Mouse (Mus musculus): Measurements from ENCODE around the gene Cmpk2. TPM values are rescaled to one million over a fixed set of nuclear protein-coding genes. Genes with fewer than 3 reads are reported as not detected.
"Not testable (repeated sequence)": the region's sequence is repeated elsewhere in the genome, so short reads cannot be mapped to it uniquely, and the experiment has no call there.

Cmpk2 gene
- 11.2 and 15.8 TPM in 2 replicates for total RNA-seq (2017)

GRCm38 (mm10) chr12:26469098-26470041 is at the start of gene Cmpk2:
Gene Cmpk2, plus strand, starts transcription at chr12:26469204.
- peak; percentile 91 for ATAC-seq (replicated peaks; ENCODE audit: low read depth, poor library complexity, severe bottlenecking)

DNA sequence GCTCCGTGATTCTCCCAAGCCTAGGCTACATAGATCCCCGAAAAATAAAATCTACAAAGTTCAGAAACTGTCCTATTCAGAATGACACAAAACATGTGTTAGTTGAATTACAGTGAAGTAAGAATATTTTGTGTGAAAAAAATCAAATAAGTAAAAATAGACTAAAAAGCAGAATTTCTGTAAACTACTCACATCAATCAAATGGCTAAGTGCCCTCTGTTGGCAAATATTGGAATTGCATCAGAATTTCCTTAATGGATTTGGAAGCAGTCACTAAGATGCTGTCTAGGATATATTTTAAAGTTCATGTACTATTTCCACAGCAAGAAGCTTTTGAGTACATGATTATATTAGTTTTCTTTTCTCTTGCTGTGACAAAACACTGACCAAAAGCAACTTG is 44.2 kb upstream of the Cmpk2 start:
- 0 out of 2 replicates have a peak, but pooled peaks have one; percentile 66 for ATAC-seq (replicated peaks; ENCODE audit: low read depth, poor library complexity, severe bottlenecking)

- ATAC-seq (replicated peaks; ENCODE audit: low read depth, poor library complexity, severe bottlenecking) = not testable (repeated sequence)
Measured at GRCm38 (mm10) chr12:26428771-26429170, 40.2 kb upstream of the Cmpk2 start.

DNA sequence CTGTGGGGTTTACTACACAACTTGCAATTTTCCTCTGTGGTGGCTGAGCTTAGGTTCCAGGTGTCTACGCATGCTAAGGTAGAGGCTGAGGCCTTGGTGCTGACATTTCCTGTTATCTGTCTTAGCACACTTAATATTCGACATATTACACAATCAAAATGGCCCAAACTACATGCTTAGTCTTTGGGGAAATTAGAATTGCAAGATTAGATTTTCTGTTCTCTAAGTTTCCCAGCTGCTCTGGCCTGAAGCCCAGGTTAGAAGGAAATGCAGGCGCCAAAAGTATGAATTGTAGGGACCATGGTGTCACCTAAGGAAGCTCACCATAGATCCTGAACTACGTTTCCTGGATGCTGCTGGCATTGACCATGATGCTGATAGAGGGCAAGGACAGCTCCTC is 32.7 kb upstream of the Cmpk2 start:
- no peak for ATAC-seq (replicated peaks; ENCODE audit: low read depth, poor library complexity, severe bottlenecking)

- no peak for ATAC-seq (replicated peaks; ENCODE audit: low read depth, poor library complexity, severe bottlenecking)
Measured at GRCm38 (mm10) chr12:26437950-26438349, 31.1 kb upstream of the Cmpk2 start.

- peak; percentile 73 for ATAC-seq (replicated peaks; ENCODE audit: low read depth, poor library complexity, severe bottlenecking)
Measured at GRCm38 (mm10) chr12:26439366-26439765, 29.6 kb upstream of the Cmpk2 start.

DNA sequence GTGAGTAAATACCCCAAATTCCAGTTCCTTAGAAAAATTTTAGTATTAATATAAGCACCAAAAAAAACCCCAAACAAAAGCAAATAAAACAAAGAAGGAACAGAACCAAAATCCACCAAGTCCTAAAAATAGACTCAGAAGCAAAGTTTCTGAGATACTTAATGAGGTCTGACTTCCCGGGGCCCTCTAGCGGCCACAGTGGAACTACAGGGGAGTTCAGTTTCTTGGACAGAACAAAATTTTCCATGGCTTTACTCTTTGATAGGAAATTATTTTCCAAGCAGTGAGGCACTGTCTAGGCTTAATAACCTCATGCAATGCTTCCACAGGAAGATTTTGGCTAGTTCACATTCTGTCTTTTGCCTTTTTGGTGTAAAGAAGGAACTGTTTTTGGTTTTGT is 24.9 kb upstream of the Cmpk2 start:
- peak; percentile 65 for ATAC-seq (replicated peaks; ENCODE audit: low read depth, poor library complexity, severe bottlenecking)

- ATAC-seq (replicated peaks; ENCODE audit: low read depth, poor library complexity, severe bottlenecking) = no peak
Measured at GRCm38 (mm10) chr12:26444511-26444910, 24.5 kb upstream of the Cmpk2 start.

DNA sequence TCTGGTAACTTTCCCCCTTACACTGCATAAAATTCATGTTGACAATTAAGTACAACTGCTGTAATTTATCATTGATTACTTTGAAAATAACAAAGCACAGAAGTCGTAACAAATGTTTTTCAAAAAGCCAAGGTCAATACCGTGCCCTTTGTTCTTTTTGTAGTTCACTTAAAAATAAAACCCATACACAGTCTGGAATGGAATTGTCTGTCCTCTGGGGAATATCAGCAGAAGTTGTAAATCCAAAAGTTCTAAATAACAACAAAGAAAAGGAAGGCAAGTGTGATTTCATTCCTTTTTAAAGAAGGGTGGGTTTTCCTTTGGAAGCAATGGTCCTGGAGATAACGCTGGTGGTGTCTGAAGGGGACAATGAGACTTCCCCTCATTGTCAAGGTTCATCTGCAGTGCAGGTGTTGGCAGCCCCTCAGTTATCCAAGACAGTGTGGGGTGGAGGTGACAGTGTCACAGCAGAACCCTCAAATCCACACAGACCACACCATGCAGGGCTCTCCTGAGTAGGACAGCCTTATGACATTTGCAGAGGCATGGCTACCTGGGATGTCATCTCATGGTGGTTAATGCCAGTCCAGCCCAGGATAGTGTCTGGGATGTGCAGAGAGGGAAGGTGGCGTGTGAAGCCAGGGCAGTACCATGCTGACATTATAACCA is 22.5 kb upstream of the Cmpk2 start:
- no peak for ATAC-seq (replicated peaks; ENCODE audit: low read depth, poor library complexity, severe bottlenecking)

- ATAC-seq (replicated peaks; ENCODE audit: low read depth, poor library complexity, severe bottlenecking) = peak; percentile 40
Measured at GRCm38 (mm10) chr12:26449483-26449882, 19.5 kb upstream of the Cmpk2 start.

DNA sequence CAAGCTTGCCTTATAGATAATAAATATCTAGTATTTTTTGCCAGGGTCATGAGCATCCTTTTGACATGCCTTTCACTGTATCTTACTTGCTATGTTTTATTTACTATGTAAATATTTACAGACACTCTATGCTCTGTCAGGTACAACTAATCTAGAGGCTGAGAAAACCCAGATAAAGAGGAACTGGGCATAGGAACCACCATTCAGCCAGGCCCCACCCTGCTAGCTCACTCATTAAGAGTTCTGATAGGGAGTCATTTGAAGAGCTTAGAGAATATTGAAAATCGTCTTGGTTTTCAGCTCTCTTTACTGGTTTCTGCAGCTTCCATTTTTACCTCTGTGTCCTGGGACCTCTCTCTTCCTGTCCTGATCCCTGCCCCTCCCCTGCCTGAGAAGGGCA is 17.9 kb upstream of the Cmpk2 start:
- ATAC-seq (replicated peaks; ENCODE audit: low read depth, poor library complexity, severe bottlenecking) = no peak

- peak; percentile 53 for ATAC-seq (replicated peaks; ENCODE audit: low read depth, poor library complexity, severe bottlenecking)
Measured at GRCm38 (mm10) chr12:26452951-26453350, 16.1 kb upstream of the Cmpk2 start.

DNA sequence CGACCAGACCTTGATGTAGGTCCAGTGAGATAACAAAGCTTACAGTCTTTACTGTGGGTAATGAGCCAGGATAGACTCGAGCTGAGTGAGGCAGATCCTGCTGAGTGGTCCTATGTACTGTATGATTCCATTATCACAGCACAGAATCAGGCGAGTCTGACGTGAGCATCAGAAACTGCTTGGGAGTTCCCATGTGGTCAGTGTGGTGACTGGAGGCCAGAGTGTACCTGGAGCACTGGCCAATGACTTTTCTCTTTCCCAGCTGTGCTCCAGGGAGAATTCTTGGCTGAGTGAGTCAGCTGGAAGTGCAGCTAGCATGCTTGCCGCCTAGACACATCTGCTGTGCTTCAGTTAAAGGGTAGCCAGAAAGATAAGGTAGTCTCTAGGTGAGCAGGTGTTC is 14.3 kb upstream of the Cmpk2 start:
- ATAC-seq (replicated peaks; ENCODE audit: low read depth, poor library complexity, severe bottlenecking) = no peak

GRCm38 (mm10) chr12:26456028-26456698 is 12.8 kb upstream of the Cmpk2 start, which contains the start of gene Rsad2:
Gene Rsad2, minus strand, starts transcription at chr12:26456452.
- ATAC-seq (replicated peaks; ENCODE audit: low read depth, poor library complexity, severe bottlenecking) = peak; percentile 75

DNA sequence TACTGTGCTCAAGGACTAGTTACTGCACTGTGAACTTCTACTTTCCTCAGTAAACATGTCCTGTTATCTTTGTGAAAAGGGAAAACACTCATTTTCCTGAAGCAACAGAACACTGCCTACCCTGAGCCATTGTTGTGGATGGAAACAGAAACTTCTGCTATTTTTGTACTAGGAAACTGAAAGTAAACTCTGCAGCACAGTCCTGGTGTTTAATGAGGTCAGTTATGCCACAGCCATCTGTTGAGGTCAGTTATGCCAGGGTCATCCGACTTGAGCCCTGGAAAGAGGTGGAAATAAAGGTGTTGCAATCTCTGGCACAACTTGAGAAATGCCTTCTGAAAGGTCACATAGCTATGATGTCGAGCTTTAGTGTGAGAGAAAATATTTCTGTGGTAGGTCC is 8.9 kb upstream of the Cmpk2 start:
- peak; percentile 75 for ATAC-seq (replicated peaks; ENCODE audit: low read depth, poor library complexity, severe bottlenecking)

GRCm38 (mm10) chr12:26465600-26465999 is 3.4 kb upstream of the Cmpk2 start:
- no peak for ATAC-seq (replicated peaks; ENCODE audit: low read depth, poor library complexity, severe bottlenecking)

GRCm38 (mm10) chr12:26470042-26470409 is 1.0 kb downstream of the Cmpk2 start:
- ATAC-seq (replicated peaks; ENCODE audit: low read depth, poor library complexity, severe bottlenecking) = no peak

GRCm38 (mm10) chr12:26471376-26471775 is 2.4 kb downstream of the Cmpk2 start:
- ATAC-seq (replicated peaks; ENCODE audit: low read depth, poor library complexity, severe bottlenecking) = no peak

DNA sequence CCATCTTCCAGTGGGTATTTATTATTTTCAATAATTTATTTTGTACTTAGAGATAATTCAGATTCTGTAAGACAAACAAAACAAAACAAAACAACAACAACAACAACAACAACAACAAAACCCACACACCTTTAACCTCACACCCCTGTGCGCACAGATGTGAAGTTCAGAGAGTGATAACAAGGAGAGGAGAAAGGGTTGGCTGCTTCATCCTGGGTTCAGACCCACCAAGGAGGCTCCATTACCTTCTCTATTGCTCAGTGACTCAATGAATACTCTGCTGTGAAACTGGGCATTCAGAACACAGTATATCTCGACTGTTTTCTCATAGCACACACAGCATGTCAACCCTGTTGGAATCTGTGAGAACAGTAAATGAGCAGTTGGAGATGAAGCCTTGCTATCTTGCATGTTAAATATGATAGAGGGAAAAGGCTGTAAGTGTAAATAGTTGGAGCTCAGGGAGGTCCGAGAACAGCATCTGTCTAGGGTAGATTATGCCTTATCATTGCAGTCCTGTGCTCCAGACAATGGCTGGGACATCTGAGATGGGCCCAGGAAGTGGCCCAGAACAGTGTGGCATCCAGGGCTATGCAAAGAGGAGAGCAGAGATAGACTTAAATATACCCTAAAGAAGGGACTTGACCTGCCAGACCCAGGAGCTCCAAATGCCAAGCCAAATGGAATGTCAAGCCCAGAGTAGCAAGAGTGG is 3.9 kb downstream of the Cmpk2 start:
- peak; percentile 20 for ATAC-seq (replicated peaks; ENCODE audit: low read depth, poor library complexity, severe bottlenecking)

DNA sequence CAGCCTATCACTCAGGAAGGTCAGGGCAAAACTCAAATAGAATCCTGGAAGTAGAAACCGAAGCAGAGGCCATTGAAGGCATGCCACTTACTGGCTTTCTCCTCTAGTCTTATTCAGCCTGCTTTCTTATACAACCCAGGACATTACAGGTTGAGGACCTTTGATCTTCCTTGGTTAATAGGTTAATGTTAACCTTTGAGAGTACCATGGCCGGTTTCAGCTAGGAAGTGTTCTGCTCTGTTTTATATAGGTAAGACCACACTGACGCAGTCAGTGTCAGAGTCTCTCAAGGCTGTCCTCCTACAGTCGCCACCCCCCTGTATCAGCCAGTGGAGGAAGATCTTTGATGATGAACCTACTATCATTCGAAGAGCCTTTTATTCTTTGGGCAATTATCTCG is 4.7 kb downstream of the Cmpk2 start:
- ATAC-seq (replicated peaks; ENCODE audit: low read depth, poor library complexity, severe bottlenecking) = no peak

All from common myeloid progenitor, adult 5-6 weeks (primary cell).